Mouse (Mus musculus) layer of hippocampus, adult 8-10 months (tissue): ENCODE results near the gene 2610001J05Rik. TPM values are rescaled to one million over a fixed set of nuclear protein-coding genes. Genes with fewer than 3 reads are reported as not detected.
"Not testable (repeated sequence)": the region's sequence is repeated elsewhere in the genome, so short reads cannot be mapped to it uniquely, and the experiment has no call there.

Experiments used
- DNase-seq, 2 experiments: peaks; one replicate each; pipeline ENCODE4 v3.0.0; 2022; ENCODE audit warnings: low spot score in 2 of 2
- total RNA-seq, 4 experiments: library from RNA; stranded (reverse); gene quantifications; 2 replicates each; pipeline ENCODE4 v1.2.4; 2022

The 2610001J05Rik gene
- 10 to 100 TPM; 40.4 to 45.2 (median 42.0) TPM for total RNA-seq

GRCm38 (mm10) chr6:13870919-13871624 lies at the start of gene 2610001J05Rik:
2610001J05Rik (minus strand) TSS chr6:13871518.
- DNase-seq = peak; percentile 89 to 92

DNA sequence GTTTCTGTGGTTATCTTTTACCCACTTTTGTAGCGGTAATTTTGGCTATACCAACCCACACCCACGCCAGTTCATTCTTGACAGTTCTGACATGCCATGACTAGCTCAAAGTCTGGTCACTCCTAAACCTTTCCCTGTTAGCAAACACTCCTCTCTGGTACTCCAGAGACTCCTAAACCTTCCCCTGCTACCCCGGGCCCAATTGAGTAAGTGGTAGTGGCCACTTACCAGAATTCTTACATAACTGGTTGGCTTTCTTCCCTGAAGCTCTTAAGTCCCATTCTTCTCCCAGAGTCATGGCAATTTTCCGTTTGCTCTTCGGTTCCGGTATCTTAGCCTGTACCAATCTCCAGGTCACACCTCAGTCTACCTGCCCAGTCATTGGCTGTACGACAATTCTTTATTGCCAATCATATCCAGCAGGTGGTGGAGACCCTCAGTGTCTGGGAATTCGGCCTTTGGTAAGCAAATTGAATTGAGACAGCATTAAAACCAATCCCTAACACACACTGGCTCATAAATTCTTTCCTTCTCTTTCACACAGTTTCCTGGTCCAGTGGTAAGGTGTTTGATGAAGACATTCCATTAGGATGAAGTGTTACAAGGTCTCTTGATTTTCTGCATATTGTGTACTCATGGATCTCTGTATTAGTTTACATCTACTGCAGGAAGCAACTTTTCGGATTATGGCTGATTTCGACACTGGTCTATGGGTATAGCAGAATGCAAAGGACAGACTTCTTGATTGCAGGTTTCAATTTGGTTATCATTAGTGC lies 38.6 kb upstream of the 2610001J05Rik start:
- no peak for DNase-seq

- no peak for DNase-seq
Measured at GRCm38 (mm10) chr6:13902941-13903627, 31.8 kb upstream of the 2610001J05Rik start.

DNA sequence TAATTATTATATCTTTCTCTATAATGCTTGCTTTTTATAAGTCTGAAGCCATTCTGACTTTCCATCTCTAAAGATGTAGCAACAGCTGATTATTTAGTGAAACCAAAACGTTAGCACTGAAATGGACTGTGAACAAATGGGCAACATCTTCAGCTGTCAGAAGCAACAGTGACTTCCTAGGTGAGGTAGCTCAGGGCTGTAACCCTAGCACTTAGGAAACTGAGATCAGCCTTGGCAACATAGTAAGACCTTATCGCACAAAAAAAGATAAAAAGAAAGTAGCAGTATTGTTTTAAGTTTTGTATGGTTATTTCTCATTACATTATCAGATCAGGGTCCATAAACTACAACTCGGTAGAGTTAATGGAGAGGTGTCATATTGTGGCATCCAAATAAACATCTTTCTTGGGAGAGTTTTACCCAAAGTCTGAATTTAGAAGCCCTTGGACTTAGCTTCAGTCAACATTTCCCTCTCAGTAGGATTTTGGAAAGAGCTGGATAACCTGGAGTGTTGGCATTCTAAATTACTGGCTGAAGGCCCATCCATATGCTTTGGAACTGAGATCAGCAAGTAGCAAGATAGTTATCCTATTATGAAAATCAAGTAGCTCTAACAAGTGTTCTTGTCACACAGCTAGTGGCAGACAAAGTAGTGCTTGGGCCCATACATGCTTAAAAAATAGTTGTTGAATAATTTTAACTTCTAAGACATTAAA lies 13.7 kb upstream of the 2610001J05Rik start:
- DNase-seq = no peak

GRCm38 (mm10) chr6:13882919-13883318 lies 11.6 kb upstream of the 2610001J05Rik start:
- no peak for DNase-seq

- DNase-seq = no peak
Measured at GRCm38 (mm10) chr6:13873959-13874358, 2.6 kb upstream of the 2610001J05Rik start.

- DNase-seq = no peak
Measured at GRCm38 (mm10) chr6:13872076-13872475, 758 bp upstream of the 2610001J05Rik start.

GRCm38 (mm10) chr6:13871625-13871958 lies 274 bp upstream of the 2610001J05Rik start:
- no peak for DNase-seq

DNA sequence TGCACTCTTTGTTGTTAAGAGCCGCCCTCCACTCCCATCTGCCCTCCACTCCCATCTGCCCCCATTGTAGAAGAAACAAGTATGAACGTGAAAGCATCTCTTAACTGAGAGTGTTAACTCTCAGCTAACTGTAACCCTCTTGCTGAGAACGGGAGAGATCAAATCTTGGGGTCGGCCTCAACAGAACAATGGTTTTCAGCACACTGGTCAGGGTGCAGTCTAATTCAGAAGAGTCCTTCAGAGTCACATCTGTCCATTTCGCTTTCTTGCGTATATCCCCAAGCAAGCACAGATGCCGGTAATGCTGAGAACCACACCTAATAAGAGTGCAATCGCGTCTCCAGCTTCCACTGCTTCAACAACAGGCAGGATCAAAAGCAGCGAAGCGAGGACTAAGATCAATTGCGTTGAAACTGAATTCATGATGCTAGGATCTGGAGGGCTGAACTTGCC lies 1.0 kb downstream of the 2610001J05Rik start:
- no peak for DNase-seq

DNA sequence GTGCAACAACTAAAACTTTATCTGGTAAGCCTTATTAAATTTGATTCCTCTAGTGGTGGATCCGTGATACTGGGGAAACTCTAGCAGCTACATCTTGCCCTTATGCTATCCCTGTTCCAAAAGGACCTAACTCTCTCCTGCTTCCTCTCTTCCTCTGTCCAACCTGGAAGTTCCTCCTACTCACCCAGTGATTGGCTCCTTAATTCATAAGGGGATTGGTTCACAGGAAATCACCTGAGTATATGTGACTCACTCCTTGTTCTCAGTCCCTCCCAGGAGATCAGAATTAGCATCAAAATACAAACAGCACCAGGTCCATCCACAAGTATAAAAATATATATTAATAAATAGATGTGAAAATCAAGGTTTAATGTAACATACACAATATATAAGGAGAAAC lies 10.7 kb downstream of the 2610001J05Rik start:
- no peak for DNase-seq

DNA sequence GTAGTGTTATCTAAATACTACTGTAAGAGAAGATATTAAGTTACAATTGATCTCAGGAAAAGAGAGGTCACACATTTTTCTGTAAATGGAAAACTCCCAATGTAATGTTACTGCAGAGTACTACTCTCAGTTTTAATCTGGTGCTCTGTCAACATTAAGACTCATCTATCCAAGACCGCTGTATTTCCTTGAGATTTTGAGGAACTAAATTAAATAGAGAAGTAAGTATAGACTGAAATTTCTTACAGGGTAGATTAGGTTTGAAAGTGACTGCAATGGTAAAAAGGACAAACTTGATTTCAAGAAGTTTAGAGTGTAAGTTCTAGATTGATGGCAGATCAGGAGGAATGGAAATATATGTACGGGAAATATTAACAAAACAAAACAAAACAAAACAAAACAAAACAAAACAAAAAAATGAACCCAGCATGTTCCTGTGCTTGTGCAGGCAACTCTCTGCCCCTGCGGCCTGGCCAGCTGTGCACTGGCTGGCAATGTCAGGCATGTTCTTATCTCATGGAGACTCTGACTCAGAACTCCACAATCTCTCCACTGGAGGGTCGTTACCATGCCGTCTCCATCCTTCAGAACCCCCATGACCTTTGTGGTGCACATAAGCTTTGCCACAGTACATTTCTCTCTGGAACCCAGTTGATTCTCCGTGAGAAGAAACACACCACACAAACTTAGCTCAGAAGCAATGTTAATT lies 11.3 kb downstream of the 2610001J05Rik start:
- DNase-seq = no peak

DNA sequence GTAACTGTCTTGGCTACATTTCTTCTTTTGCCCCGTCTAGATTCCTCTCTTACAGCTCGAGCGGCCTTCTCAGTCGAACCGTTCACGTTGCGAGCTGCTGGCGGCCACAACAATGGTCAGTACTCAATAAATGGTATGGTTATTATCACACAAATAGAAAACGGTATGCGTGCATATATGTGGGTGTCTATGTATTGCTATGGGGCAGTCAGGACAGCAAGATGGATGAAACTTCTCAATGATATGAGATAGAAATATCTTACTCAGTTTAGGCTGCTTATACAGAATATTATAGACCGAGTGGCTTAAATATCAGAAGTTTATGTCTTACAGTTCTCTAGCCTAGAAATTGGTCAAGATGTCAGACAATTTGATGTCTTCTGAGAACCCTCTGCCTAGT lies 17.1 kb downstream of the 2610001J05Rik start:
- no peak for DNase-seq

GRCm38 (mm10) chr6:13853244-13853643 lies 18.1 kb downstream of the 2610001J05Rik start:
- DNase-seq = no peak

- DNase-seq = not testable (repeated sequence)
Measured at GRCm38 (mm10) chr6:13846031-13846430, 25.3 kb downstream of the 2610001J05Rik start.

DNA sequence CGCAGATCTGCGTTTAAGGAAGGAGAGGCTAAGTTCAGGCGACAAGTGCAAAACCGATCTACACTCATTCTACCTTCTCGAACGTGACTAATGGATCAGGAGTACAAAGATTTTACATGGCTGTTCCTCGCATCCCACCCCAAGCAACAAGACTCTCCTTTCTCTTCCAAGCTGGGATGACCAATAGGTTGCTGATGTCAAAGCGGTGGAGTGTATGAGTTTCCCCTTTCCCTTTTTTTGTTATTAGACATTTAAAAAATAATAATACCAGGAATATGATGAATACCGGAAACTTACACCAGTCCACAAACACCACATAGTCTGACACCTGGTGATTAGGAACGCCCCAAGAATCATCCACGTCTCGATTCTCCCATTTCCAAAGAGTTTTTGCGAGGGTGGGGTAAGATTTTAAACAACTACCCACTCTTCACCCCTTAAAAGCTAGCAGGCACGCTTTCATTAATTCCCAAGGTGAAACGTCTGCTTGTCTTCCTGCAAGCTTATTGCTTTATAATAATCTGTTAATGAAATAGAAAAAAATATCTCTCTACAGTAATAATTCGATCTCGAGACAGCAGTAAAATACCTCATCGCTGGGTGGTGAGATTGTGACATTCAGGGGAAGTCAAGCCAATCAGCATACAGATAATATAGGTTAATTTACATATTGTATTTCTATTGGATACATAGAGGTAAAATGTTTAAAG lies 31.8 kb downstream of the 2610001J05Rik start, which contains the start of gene Gpr85:
Gene Gpr85, minus strand, starts transcription at position 598 of the 710 bp plus-strand sequence.
- peak; percentile 14 to 25 for DNase-seq

DNA sequence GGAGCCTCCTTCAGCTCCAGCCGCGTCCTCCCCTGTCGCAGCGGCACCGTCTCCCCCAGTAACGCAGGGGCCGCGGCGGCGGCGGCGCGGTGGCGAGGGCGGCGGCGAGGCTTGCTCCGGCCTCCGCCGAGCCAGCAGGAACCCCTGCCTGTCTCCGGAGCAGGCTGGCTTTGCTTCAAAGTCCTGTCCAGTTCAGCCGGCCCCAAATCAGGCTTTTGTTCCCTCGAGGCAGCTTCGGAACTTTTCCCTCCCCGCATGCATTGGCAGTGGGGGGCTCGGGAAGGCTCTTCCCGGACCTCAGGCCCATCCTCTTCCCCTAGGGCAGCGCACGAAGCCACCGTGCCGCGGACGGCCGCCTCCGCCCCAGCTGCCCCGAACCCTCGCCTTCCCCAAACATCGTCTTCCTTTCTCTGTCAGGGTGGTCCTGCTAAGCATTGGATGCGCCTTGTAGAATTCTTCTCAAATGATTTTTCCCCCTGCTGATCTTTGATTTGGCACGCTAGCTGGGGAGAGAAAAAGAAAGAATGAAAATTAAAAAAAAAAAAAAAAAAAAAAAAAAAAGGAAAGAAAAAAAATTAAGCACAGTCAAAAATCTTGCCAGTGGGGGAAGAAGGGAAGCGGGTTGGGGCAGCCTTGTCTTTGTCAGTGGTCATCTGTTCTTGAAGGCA lies 32.5 kb downstream of the 2610001J05Rik start:
- DNase-seq = peak; percentile 59 to 80

DNA sequence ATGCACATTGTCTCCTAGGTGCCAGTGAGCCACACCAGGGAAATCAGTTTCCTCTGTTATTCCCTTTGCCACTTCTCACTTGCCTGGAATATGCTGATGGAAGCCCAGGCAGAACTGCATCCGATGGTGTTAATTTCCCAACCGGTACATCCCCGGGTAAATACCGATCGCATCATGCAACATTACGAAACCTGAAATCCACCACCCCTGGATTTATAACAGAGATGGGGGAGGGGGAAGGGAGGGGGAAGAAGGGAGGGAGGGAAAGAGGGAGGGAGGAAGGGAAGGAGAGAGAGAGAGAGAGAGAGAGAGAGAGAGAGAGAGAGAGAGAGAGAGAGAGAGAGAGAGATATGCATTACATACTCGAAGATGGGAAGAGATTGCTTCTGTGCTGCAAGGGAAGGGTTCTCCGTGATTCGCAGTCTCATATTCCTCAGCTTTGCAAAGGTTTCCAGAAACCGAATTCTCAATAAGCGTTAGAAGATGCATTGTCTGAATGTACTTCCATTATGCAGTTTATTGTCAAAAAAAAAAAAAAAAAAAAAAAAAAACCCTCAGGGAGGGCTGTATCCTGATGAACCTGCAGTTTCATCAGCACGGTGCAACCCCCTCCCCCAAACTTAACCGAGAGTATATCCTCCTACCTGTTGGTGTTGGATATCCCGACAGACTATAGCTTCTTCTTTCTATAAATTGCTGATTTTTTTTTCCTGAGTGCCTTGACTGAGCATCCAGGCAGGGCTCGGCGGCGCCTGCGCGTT lies 33.2 kb downstream of the 2610001J05Rik start:
- DNase-seq = peak; percentile 23 to 45

GRCm38 (mm10) chr6:13836967-13837570 lies 34.2 kb downstream of the 2610001J05Rik start:
- no peak for DNase-seq
